In genomic region chr2:169685260-169685659, GRCm38 (mm10) we compare ENCODE assay signal across 18 mouse cellular contexts. TPM values are rescaled to one million over a fixed set of nuclear protein-coding genes. Genes with fewer than 3 reads are reported as not detected.
DNase-seq lines count a peak whose midpoint lies in the region; ATAC-seq and TF ChIP-seq lines count a peak whose summit lies in the region.
"Had no signal": no experiment of that assay in that cellular context is flagged by ENCODE, and none has a peak within 500 bp of the region (broad histone marks: within the 10 kb centered on the region; RNA-seq: fewer than 3 reads in every experiment).

No protein-coding gene starts in this region.

- intact Hi-C loops in gastrocnemius, adult 2 months (cut with DNase I) = no loop called here

- no peak for TF ChIP-seq POLR2A in cortical plate, adult 2 months (IDR thresholded peaks at IDR 0.05; ENCODE audit: extremely low read depth, insufficient read depth, low read length)

- peak overlapping the region; percentile 66 for H3K27ac ChIP-seq in gastrocnemius, adult 2 months
- no peak overlapping the region for H3K27ac ChIP-seq in kidney, postnatal 0 days
- no peak overlapping the region for H3K27ac ChIP-seq in lung, postnatal 0 days (ENCODE audit: low read length)
- no peak overlapping the region for H3K27ac ChIP-seq in cortical plate, adult 2 months (ENCODE audit: insufficient read depth, low read length)
- H3K27ac ChIP-seq: forebrain, embryonic 15.5 days; hindbrain, embryonic 12.5 days had no signal

- H3K27me3 ChIP-seq in kidney, postnatal 0 days (ENCODE audit: insufficient read depth, low read length) = no peaks in the 10 kb centered on the region
- no peaks in the 10 kb centered on the region for H3K27me3 ChIP-seq in lung, postnatal 0 days (replicated peaks; ENCODE audit: insufficient read depth, low read length)
- H3K27me3 ChIP-seq: forebrain, embryonic 15.5 days; hindbrain, embryonic 12.5 days; Patski had no signal

- H3K36me3 ChIP-seq in kidney, postnatal 0 days (ENCODE audit: insufficient read depth, low read length) = no peaks in the 10 kb centered on the region
- H3K36me3 ChIP-seq in lung, postnatal 0 days (ENCODE audit: insufficient read depth, low read length) = no peaks in the 10 kb centered on the region
- H3K36me3 ChIP-seq: forebrain, embryonic 15.5 days; hindbrain, embryonic 12.5 days had no signal

- no peak for DNase-seq in gastrocnemius, adult 2 months
- no peak for DNase-seq in gastrocnemius, adult 18-20 months (ENCODE audit: low spot score)
- peak; percentile 44 for DNase-seq in kidney, postnatal 0 days (ENCODE audit: low spot score)
- no peak for DNase-seq in kidney, postnatal 14 days
- DNase-seq in lung, postnatal 0 days (ENCODE audit: low spot score) = no peak
- DNase-seq in lung, postnatal 25 days (ENCODE audit: low spot score) = no peak
- DNase-seq in adrenal gland, postnatal 36 days = no peak
- DNase-seq: B cell, adult 2 months; cerebellum, adult 9-11 months; heart, adult 11 months; kidney, adult 18-20 months; lung, adult 18-20 months; thymus, postnatal 36 days had no signal

- no peak for TF ChIP-seq EP300 in lung, postnatal 0 days (IDR thresholded peaks at IDR 0.05)

- no peak overlapping the region for H3K9ac ChIP-seq in kidney, postnatal 0 days (ENCODE audit: low read depth, low read length)
- H3K9ac ChIP-seq in lung, postnatal 0 days (replicated peaks; ENCODE audit: low read depth) = no peak overlapping the region
- H3K9ac ChIP-seq: forebrain, embryonic 15.5 days; hindbrain, embryonic 12.5 days had no signal

- H3K9me3 ChIP-seq in kidney, postnatal 0 days (replicated peaks; ENCODE audit: low read length) = no peaks in the 10 kb centered on the region
- no peaks in the 10 kb centered on the region for H3K9me3 ChIP-seq in lung, postnatal 0 days (ENCODE audit: low read length)
- H3K9me3 ChIP-seq: forebrain, embryonic 15.5 days; hindbrain, embryonic 12.5 days had no signal

- ATAC-seq in kidney, postnatal 0 days (replicated peaks; ENCODE audit: low FRiP score, low read depth) = no peak
- no peak for ATAC-seq in lung, postnatal 0 days
- ATAC-seq: forebrain, embryonic 15.5 days; Patski had no signal

- 0 out of 2 replicates have a peak overlapping the region, but pooled peaks have one; percentile 2 for H3K4me2 ChIP-seq in kidney, postnatal 0 days (ENCODE audit: low read length)
- no peak overlapping the region for H3K4me2 ChIP-seq in lung, postnatal 0 days (replicated peaks; ENCODE audit: low read depth, low read length)
- H3K4me2 ChIP-seq: forebrain, embryonic 15.5 days; hindbrain, embryonic 12.5 days had no signal

- H3K4me1 ChIP-seq in kidney, postnatal 0 days (replicated peaks; ENCODE audit: insufficient read depth, low read length) = peaks cover 9% of the 10 kb centered on the region
- no peaks in the 10 kb centered on the region for H3K4me1 ChIP-seq in lung, postnatal 0 days (ENCODE audit: insufficient read depth, low read depth, low read length)
- no peaks in the 10 kb centered on the region for H3K4me1 ChIP-seq in cortical plate, adult 2 months (ENCODE audit: control insufficient read depth, insufficient read depth, low read length)

- H3K4me3 ChIP-seq in gastrocnemius, adult 2 months = peak overlapping the region; percentile 39
- H3K4me3 ChIP-seq in kidney, postnatal 0 days (replicated peaks; ENCODE audit: low read depth, low read length) = no peak overlapping the region
- H3K4me3 ChIP-seq in lung, postnatal 0 days (ENCODE audit: low read depth, low read length) = no peak overlapping the region
- H3K4me3 ChIP-seq in cortical plate, adult 2 months (ENCODE audit: insufficient read depth, low read length) = no peak overlapping the region
- H3K4me3 ChIP-seq: forebrain, embryonic 15.5 days; hindbrain, embryonic 12.5 days had no signal

- 31% methylated on average over 5 of the region's 5 CpGs for WGBS in kidney, postnatal 0 days
- 38% methylated on average over 5 of the region's 5 CpGs for WGBS in lung, postnatal 0 days

- peak; percentile 40; the same call in 1 of the 2 replicates for TF ChIP-seq CTCF in gastrocnemius, adult 2 months (IDR thresholded peaks at IDR 0.05)
- peak; percentile 51; the same call in 1 of the 2 replicates for TF ChIP-seq CTCF in kidney, postnatal 0 days (IDR thresholded peaks at IDR 0.05; ENCODE audit: low read depth)
- peak; percentile 43 for TF ChIP-seq CTCF in lung, postnatal 0 days (IDR thresholded peaks at IDR 0.05)
- peak; percentile 28; the same call in 1 of the 2 replicates for TF ChIP-seq CTCF in cortical plate, adult 2 months (IDR thresholded peaks at IDR 0.05; ENCODE audit: extremely low read depth, insufficient read depth, low read length)

RNA-seq across cellular contexts. Expression of gene Tshz2, which starts 52.4 kb away (rescaled TPM):
- 10 to 100 TPM; 10.3 to 14.8 TPM for total RNA-seq in gastrocnemius, adult 2 months (2021)
- total RNA-seq in gastrocnemius, adult 18-20 months (2021) = 10 to 100 TPM in 1 of 2 experiments, 1 to 10 TPM in 1; 9.4 to 11.5 TPM
- 9.8 and 10.7 TPM in 2 replicates for polyA plus RNA-seq in kidney, postnatal 0 days (2015; fragmentation: Nextera tagmentation; extraction: Ambion mirVana)
- 3.4 and 4.6 TPM in 2 replicates for polyA plus RNA-seq in lung, postnatal 0 days (2015; fragmentation: Nextera tagmentation; extraction: Ambion mirVana)
- polyA plus RNA-seq in cortical plate, adult 2 months (2012; rRNA removed) = 46.5 and 48.1 TPM in 2 replicates
- 10 to 100 TPM; 39.5 to 51.4 TPM for total RNA-seq in adrenal gland, postnatal 36 days (2021)
- total RNA-seq: megakaryocyte, adult 5-6 weeks had no signal
